Mouse (Mus musculus): ENCODE data around the gene Scp2.

- TF ChIP-seq CTCF (IDR thresholded peaks at IDR 0.05) (no peak), POLR2A (IDR thresholded peaks at IDR 0.05; ENCODE audit: insufficient read depth, low read depth, low read length) (no peak)
These were observed 98.7 kb downstream of the Scp2 start for GRCm38 (mm10) chr4:108046136-108046535.

Measured in heart, adult 2 months (tissue).